Mouse (Mus musculus) forebrain, embryonic 16.5 days (tissue): ENCODE measurements around the gene Smchd1. TPM values are rescaled to one million over a fixed set of nuclear protein-coding genes. Genes with fewer than 3 reads are reported as not detected.

ENCODE experiments used
- ATAC-seq: fragments of 200-750 bp; cut with Nextera tagmentation; 2 replicates; pipeline ENCODE4 v1.8.0; 2017; ENCODE audit warnings: mild to moderate bottlenecking, moderate library complexity
- H3K27ac ChIP-seq: fragments of 300-500 bp; sonication (generic); 2 replicates; pipeline ENCODE4 v1.5.1; 2014; ENCODE audit warnings: low read length, control low read depth
- H3K27me3 ChIP-seq: fragments of 300-500 bp; sonication (generic); replicated peaks from 2 replicates; pipeline ENCODE4 v1.6.1; 2014; ENCODE audit warnings: low read length; ENCODE audit not compliant: control insufficient read depth, insufficient read depth
- H3K36me3 ChIP-seq: fragments of 300-500 bp; sonication (generic); 2 replicates; pipeline ENCODE4 v1.6.1; 2014; ENCODE audit not compliant: control insufficient read depth, insufficient read depth
- H3K4me1 ChIP-seq: fragments of 300-500 bp; sonication (generic); replicated peaks from 2 replicates; pipeline ENCODE4 v1.6.1; 2014; ENCODE audit warnings: low read length; ENCODE audit not compliant: control insufficient read depth, insufficient read depth
- H3K4me2 ChIP-seq: fragments of 300-500 bp; sonication (generic); 2 replicates; pipeline ENCODE4 v1.6.1; 2014; ENCODE audit warnings: mild to moderate bottlenecking, low read length, control low read depth
- H3K4me3 ChIP-seq: fragments of 300-500 bp; sonication (generic); replicated peaks from 2 replicates; pipeline ENCODE4 v1.5.1; 2014; ENCODE audit warnings: mild to moderate bottlenecking, low read length, control low read depth
- H3K9ac ChIP-seq: fragments of 300-500 bp; sonication (generic); replicated peaks from 2 replicates; pipeline ENCODE4 v1.6.1; 2014; ENCODE audit warnings: low read depth, low read length, control low read depth
- H3K9me3 ChIP-seq: fragments of 300-500 bp; sonication (generic); 2 replicates; pipeline ENCODE4 v1.6.1; 2016; ENCODE audit warnings: low read length; ENCODE audit not compliant: control insufficient read depth
- WGBS: fragments of 180-500 bp; shearing (Covaris S2); extraction: QIAGEN DNeasy Blood & Tissue Kit; methylation state at CpG from one replicate; pipeline ENCODE4 v1.1.7; 2014; 5-methylcytosine and 5-hydroxymethylcytosine counted together
- polyA plus RNA-seq: library from polyadenylated mRNA; unstranded; fragments of >200 nt; fragmentation: Nextera tagmentation; extraction: Ambion mirVana; gene quantifications from 2 replicates; pipeline ENCODE4 v1.2.1, GENCODE M21; 2015

Gene Smchd1
- polyA plus RNA-seq, 1 experiment from 2014 or later = 53.4 TPM

DNA sequence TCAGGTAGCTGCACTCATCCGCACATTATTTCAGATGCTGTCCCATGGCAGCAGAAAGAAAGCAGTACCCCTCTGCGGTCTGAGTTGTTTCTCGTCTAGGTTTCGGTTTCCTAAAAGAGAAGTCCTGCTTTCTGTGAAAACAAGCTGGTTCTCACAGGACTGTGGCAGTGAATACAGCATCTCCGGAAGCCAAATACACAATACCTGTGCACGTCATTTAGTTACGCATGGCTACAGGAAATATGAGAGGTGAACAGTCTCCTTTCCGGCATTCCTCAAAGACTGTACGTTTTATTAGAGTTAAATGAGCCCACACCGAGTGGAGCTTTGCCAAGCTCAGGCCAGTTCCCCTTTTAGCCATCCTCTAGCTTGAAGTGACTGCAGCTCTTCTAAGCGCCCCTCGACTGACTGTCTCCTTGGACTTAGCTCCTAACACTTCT lies 10.7 kb upstream of the Smchd1 start:
- Histone ChIP-seq H3K9me3 (no peaks in the 10 kb centered on the region), H3K27me3 (no peaks in the 10 kb centered on the region), H3K27ac (no peak overlapping the region), H3K4me3 (no peak overlapping the region), H3K4me1 (no peaks in the 10 kb centered on the region), H3K36me3 (no peaks in the 10 kb centered on the region), H3K4me2 (no peak overlapping the region), H3K9ac (no peak overlapping the region)
- WGBS = 56% methylated on average over 12 of the region's 12 CpGs
- ATAC-seq = no peak

DNA sequence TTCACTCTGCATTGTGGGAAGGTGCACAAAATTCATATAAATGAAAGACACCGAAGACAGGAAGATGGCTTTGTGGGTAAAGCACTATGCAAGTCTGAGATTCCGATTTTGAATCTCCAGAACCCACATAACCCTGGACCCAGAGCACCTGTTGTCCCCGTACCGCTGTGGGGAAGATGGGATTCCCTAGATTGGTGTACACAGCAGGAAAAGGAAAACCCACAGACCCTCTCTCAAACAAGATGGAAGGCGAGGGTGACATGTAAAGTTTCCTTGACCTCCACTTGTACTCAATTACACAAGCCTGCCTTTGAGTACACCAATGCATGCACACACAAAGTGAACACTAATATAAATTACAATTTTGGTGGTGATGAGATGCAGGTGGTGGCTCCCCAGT lies 9.6 kb upstream of the Smchd1 start:
- no peak overlapping the region for H3K27ac ChIP-seq
- 90% methylated on average over 5 of the region's 5 CpGs for WGBS
- H3K4me3 ChIP-seq = no peak overlapping the region
- H3K4me1 ChIP-seq = no peaks in the 10 kb centered on the region
- H3K36me3 ChIP-seq = no peaks in the 10 kb centered on the region
- H3K9me3 ChIP-seq = no peaks in the 10 kb centered on the region
- no peaks in the 10 kb centered on the region for H3K27me3 ChIP-seq
- no peak overlapping the region for H3K4me2 ChIP-seq
- no peak for ATAC-seq
- no peak overlapping the region for H3K9ac ChIP-seq

DNA sequence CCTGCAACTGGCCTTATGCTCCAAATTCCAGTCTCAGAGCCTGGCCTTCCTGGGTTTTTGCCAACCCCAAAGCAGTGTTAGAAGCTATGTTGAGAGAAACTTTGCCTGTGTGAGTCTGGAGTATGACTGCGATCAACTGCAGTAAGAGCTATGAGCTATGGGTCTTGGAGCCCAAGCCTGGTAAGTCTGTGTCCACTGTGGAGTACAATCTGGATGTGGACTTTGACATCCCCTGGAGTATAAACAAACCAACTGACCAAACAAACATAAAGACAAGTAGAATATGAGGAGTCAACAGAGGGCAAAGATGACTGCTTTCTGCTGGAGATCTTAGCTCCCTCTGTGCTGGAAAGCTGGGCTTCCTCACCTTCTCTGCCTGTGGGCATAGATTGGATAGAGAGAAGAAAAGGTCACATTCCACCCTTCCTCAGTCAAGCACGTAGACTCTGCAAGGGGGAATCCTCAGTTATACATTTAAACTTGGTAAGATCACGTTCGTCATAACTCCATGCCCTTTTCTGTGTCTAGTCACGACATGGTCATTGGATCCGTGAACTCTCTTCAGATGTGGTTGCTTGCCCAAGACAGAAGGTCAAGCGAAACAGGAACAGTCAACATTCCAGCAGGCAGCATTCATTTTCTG lies 8.4 kb upstream of the Smchd1 start:
- WGBS = 89% methylated on average over 7 of the region's 7 CpGs
- no peaks in the 10 kb centered on the region for H3K36me3 ChIP-seq
- no peak overlapping the region for H3K4me2 ChIP-seq
- H3K9ac ChIP-seq = no peak overlapping the region
- H3K27ac ChIP-seq = no peak overlapping the region
- H3K27me3 ChIP-seq = no peaks in the 10 kb centered on the region
- no peak for ATAC-seq
- no peaks in the 10 kb centered on the region for H3K9me3 ChIP-seq
- H3K4me3 ChIP-seq = no peak overlapping the region
- no peaks in the 10 kb centered on the region for H3K4me1 ChIP-seq

DNA sequence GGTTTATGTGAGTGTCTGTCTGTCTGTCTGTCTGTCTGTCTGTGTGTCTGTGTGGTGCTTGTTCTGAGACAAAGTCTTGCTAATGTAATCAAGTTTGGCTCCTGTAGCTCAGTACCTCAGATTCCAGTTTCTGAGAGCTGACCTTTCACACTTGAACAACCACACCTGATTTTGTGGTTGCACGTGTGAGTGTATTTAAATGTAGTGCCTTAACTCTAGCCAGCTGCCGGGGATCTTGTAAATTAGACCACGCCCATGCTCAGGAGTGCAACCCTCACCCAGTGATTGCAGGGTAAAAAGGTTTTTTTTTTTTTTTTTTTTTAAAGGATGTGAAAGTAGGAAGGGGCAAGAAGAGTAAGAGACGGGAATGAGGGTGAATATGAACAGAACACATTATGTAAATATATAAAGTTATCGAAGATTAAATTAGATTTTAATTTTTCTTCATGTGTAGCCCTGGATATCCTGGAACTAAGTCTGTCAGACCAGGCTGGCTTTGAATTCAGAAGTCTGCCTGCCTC lies 4.3 kb upstream of the Smchd1 start:
- Histone ChIP-seq H3K27ac (no peak overlapping the region), H3K4me3 (no peak overlapping the region), H3K36me3 (no peaks in the 10 kb centered on the region), H3K27me3 (no peaks in the 10 kb centered on the region), H3K4me1 (peaks cover 5% of the 10 kb centered on the region), H3K4me2 (no peak overlapping the region), H3K9ac (no peak overlapping the region), H3K9me3 (no peaks in the 10 kb centered on the region)
- WGBS = 72% methylated on average over 5 of the region's 5 CpGs
- no peak for ATAC-seq

DNA sequence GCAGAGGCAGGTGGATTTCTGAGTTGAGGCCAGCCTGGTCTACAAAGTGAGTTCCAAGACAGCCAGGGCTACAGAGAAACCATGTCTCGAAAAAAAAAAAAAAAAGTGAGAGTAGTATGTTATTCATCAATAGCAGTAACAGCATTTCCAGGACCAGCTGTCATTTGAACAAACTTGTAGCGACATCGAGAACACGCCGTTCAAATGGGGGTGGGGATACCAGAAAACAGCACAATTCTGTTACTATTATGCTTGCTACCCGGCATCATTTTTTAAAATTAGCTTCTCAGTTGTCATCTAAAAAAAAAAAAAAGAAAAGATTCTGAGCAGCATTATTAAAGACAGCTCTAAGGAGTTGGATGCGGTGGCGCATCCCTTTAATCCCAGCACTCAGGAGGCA lies 2.3 kb upstream of the Smchd1 start:
- Histone ChIP-seq H3K9ac (no peak overlapping the region), H3K4me3 (no peak overlapping the region), H3K27ac (no peak overlapping the region), H3K36me3 (no peaks in the 10 kb centered on the region), H3K4me2 (no peak overlapping the region), H3K4me1 (peaks cover 15% of the 10 kb centered on the region), H3K9me3 (no peaks in the 10 kb centered on the region), H3K27me3 (no peaks in the 10 kb centered on the region)
- ATAC-seq = no peak
- WGBS = 96% methylated on average over 8 of the region's 8 CpGs

DNA sequence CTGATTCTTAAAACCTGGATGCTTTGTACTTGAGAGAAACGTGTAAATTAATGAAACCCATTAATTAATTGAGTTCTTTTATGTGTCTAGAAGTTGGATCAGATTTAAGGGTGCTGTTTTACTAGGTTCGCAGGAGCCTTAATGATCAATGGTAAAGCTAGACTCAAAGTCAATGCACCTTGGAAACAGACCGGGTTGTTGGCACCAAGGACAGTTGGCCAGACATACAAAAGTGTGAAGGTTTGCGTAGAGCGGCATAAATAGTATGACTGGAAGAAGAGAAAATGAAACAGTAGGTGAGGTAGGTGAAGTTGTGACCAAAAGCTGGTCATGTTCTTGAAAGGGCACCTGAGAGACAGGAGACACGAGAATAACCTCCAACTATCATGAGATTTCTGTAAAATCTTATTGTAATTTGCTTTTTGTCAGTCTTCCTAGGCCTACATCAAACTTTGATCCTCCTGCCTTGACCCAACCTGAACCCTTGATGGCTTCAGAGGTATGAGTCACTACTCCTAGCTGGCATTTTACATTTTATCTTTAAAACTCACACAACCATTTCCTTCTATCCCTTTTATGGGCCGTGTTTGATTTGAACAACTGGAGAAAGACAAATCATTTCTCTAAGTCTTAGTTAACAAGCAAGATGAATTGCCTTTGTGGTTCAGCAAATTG lies 1.3 kb upstream of the Smchd1 start:
- H3K4me2 ChIP-seq = peak overlapping the region; percentile 45
- H3K27me3 ChIP-seq = no peaks in the 10 kb centered on the region
- ATAC-seq = no peak
- no peak overlapping the region for H3K27ac ChIP-seq
- peaks cover 15% of the 10 kb centered on the region for H3K4me1 ChIP-seq
- H3K36me3 ChIP-seq = no peaks in the 10 kb centered on the region
- H3K9ac ChIP-seq = peak overlapping the region; percentile 87; the same call in 1 of the 2 replicates
- 66% methylated on average over 7 of the region's 7 CpGs for WGBS
- H3K9me3 ChIP-seq = no peaks in the 10 kb centered on the region
- H3K4me3 ChIP-seq = peak overlapping the region; percentile 97

DNA sequence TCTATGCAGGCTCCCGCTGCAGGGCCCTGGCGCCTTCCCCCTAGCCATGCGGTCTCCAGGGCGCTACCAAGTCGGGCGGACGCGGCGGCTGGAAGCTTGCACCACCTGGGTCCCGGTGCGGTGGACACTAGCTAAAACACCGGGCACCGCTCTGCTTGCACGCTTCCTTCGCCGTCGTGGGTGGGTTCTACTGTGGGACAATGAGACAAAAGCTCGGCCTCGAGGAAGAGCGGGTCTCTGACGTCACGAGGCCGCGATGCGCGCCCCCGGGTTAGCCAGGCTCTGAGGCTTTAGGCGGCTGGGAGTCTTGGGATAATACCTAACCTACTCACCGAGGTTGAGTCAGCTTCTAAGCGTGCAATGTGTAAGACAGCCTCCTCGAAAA lies 554 bp upstream of the Smchd1 start:
- no peaks in the 10 kb centered on the region for H3K9me3 ChIP-seq
- H3K27me3 ChIP-seq = no peaks in the 10 kb centered on the region
- ATAC-seq = peak; percentile 76
- peak overlapping the region; percentile 97 for H3K4me3 ChIP-seq
- peaks cover 15% of the 10 kb centered on the region for H3K4me1 ChIP-seq
- peak overlapping the region; percentile 96 for H3K27ac ChIP-seq
- H3K9ac ChIP-seq = peak overlapping the region; percentile 87
- peak overlapping the region; percentile 45 for H3K4me2 ChIP-seq
- H3K36me3 ChIP-seq = no peaks in the 10 kb centered on the region
- under 1% methylated on average over 31 of the region's 31 CpGs for WGBS

DNA sequence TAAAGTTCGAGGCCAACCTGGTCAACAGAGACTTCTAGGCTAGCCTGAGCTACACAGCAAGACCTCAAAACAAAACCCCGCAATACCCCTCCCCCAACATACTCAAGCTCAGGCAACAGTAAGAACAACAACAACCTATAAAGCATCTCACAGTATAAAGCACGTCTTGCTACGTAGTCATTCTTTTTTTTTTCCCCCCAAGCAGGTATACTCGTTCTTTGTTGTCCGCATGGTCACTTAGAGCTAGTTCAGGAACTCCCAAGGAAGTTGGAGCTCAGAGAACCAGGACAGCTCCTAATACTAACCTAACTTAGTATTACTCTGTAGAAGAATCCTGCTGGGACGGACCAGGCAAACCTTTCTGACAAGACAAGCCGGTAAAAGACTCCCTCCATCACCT lies 1.0 kb downstream of the Smchd1 start:
- 14% methylated on average over 8 of the region's 8 CpGs for WGBS
- Histone ChIP-seq H3K9ac (peak overlapping the region; percentile 87), H3K27me3 (no peaks in the 10 kb centered on the region), H3K4me2 (peak overlapping the region; percentile 88), H3K4me3 (peak overlapping the region; percentile 97), H3K9me3 (no peaks in the 10 kb centered on the region), H3K36me3 (no peaks in the 10 kb centered on the region), H3K4me1 (peaks cover 15% of the 10 kb centered on the region), H3K27ac (no peak overlapping the region)
- ATAC-seq = no peak

DNA sequence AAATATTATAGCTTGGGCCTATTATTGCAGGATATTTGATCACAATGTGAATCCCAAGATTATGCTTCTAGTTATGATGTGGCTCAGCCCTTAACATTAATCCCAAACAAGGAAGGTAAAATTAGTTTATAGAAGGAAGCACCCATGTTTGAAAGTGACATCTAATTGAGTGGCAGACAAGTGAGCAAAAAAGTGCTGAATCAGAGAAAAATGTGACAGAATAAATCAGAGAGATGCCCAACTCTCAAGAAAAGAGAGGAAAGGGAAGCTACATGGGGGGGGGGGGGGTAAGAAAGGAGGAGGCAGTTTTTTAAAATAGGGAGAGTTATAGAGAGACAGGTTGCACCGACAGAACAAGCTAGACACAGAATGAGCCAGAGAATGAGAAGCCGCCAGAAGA lies 3.9 kb downstream of the Smchd1 start:
- H3K4me2 ChIP-seq = no peak overlapping the region
- peaks cover 13% of the 10 kb centered on the region for H3K4me1 ChIP-seq
- H3K36me3 ChIP-seq = no peaks in the 10 kb centered on the region
- no peaks in the 10 kb centered on the region for H3K27me3 ChIP-seq
- no peak overlapping the region for H3K27ac ChIP-seq
- 57% methylated on average over 2 of the region's 2 CpGs for whole genome bisulfite sequencing
- no peak for ATAC-seq
- H3K9me3 ChIP-seq = no peaks in the 10 kb centered on the region
- H3K9ac ChIP-seq = no peak overlapping the region
- H3K4me3 ChIP-seq = no peak overlapping the region
